Mouse (Mus musculus) neural tube, embryonic 14.5 days (tissue): ENCODE results near the gene Cdc37l1. TPM values are rescaled to one million over a fixed set of nuclear protein-coding genes. Genes with fewer than 3 reads are reported as not detected.

Experiments used
- ATAC-seq: fragments of 200-750 bp; cut with Nextera tagmentation; 2 replicates; pipeline ENCODE4 v1.8.0; 2017; ENCODE audit warnings: low read depth, mild to moderate bottlenecking, moderate TSS enrichment, moderate library complexity
- H3K27ac ChIP-seq: fragments of 300-500 bp; sonication (generic); 2 replicates; pipeline ENCODE4 v1.5.1; 2014; ENCODE audit warnings: low read depth, mild to moderate bottlenecking, control low read depth, low read length, moderate library complexity, mixed read lengths
- H3K27me3 ChIP-seq: fragments of 300-500 bp; sonication (generic); 2 replicates; pipeline ENCODE4 v1.6.1; 2014; ENCODE audit warnings: low read length; ENCODE audit not compliant: control insufficient read depth, insufficient read depth
- H3K36me3 ChIP-seq: fragments of 300-500 bp; sonication (generic); 2 replicates; pipeline ENCODE4 v1.6.1; 2014; ENCODE audit warnings: low read length, mixed read lengths; ENCODE audit not compliant: control insufficient read depth, insufficient read depth
- H3K4me1 ChIP-seq: fragments of 300-500 bp; sonication (generic); 2 replicates; pipeline ENCODE4 v1.6.1; 2014; ENCODE audit warnings: low read length; ENCODE audit not compliant: control insufficient read depth, insufficient read depth
- H3K4me2 ChIP-seq: fragments of 300-500 bp; sonication (generic); 2 replicates; pipeline ENCODE4 v1.6.1; 2014; ENCODE audit warnings: mild to moderate bottlenecking, low read depth, low read length, control low read depth
- H3K4me3 ChIP-seq: fragments of 300-500 bp; sonication (generic); 2 replicates; pipeline ENCODE4 v1.5.1; 2014; ENCODE audit warnings: low read depth, low read length, control low read depth, mixed read lengths
- H3K9ac ChIP-seq: fragments of 300-500 bp; sonication (generic); replicated peaks from 2 replicates; pipeline ENCODE4 v1.6.1; 2014; ENCODE audit warnings: low read depth, mild to moderate bottlenecking, control low read depth, low read length, mixed read lengths
- H3K9me3 ChIP-seq: fragments of 300-500 bp; sonication (generic); 2 replicates; pipeline ENCODE4 v1.6.1; 2016; ENCODE audit warnings: low read length; ENCODE audit not compliant: control insufficient read depth
- WGBS: fragments of 180-500 bp; shearing (Covaris S2); extraction: QIAGEN DNeasy Blood & Tissue Kit; methylation state at CpG from one replicate; pipeline ENCODE4 v1.1.7; 2014; 5-methylcytosine and 5-hydroxymethylcytosine counted together
- polyA plus RNA-seq: library from polyadenylated mRNA; unstranded; fragments of >200 nt; fragmentation: Nextera tagmentation; extraction: Ambion mirVana; gene quantifications from 2 replicates; pipeline ENCODE4 v1.2.1, GENCODE M21; 2014

Cdc37l1 gene
- polyA plus RNA-seq, 1 experiment from 2014 or later = 59.9 TPM

GRCm38 (mm10) chr19:29047334-29048170 lies 57.4 kb downstream of the Cdc37l1 start, which contains the start of gene Ak3:
Gene Ak3, minus strand, starts transcription at chr19:29047961.
- WGBS = under 1% methylated on average over 67 of the region's 68 CpGs
- Histone ChIP-seq H3K4me2 (peak within 1 kb of the TSS; percentile 55), H3K9ac (peak within 1 kb of the TSS; percentile 87), H3K27ac (peak within 1 kb of the TSS; percentile 72), H3K4me3 (peak within 1 kb of the TSS; percentile 84), H3K4me1 (peaks cover 13% of the 10 kb centered on the region), H3K9me3 (no peaks in the 10 kb centered on the region), H3K36me3 (no peaks in the 10 kb centered on the region), H3K27me3 (no peaks in the 10 kb centered on the region)
- ATAC-seq = peak; percentile 91

- no peak overlapping the region for H3K4me3 ChIP-seq
- WGBS = 83% methylated on average over 12 of the region's 12 CpGs
- no peaks in the 10 kb centered on the region for H3K27me3 ChIP-seq
- no peak for ATAC-seq
- H3K4me1 ChIP-seq = peaks cover 13% of the 10 kb centered on the region
- no peak overlapping the region for H3K4me2 ChIP-seq
- H3K27ac ChIP-seq = no peak overlapping the region
- no peaks in the 10 kb centered on the region for H3K9me3 ChIP-seq
- no peaks in the 10 kb centered on the region for H3K36me3 ChIP-seq
- H3K9ac ChIP-seq = no peak overlapping the region
Observed at GRCm38 (mm10) chr19:29049401-29050075, 59.4 kb downstream of the Cdc37l1 start.

DNA sequence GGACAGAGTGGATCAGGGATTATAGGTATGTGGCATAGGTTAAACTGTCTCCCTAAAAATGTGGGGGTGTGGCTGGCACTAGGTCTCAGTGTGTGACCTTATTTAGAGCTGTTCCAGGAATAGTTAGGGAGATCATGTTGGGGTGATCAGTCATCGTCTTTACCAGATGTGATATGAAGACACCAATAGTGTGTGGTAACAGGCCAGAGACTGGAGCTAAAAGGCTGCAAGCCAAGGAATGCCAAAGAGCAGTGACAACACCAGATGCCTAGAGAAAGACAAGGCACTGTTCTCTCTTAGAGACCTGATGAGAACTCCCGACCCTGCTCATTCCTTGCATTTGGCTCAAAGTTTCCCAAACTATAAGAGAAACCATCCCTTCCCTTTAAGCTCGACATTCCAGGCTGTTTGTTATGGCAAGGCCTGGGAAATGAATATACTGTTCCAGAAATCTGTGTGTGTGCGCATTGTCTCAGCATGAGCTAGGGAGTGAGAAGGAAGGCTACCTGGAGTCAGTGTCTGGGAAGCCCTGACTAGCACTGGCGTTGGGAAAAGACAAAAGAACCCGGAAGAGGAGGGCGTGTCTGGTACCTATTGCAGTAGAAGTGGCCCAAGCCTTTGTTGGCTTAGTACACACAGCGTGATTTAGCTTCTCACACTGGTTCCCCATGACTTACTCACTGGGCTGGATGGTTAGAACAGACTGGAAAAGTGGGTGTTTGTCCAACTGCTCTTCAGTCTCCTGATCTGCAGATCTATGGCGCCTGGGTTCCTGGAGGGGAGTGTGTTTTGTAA lies 60.2 kb downstream of the Cdc37l1 start:
- no peaks in the 10 kb centered on the region for H3K36me3 ChIP-seq
- H3K4me2 ChIP-seq = no peak overlapping the region
- no peaks in the 10 kb centered on the region for H3K9me3 ChIP-seq
- H3K9ac ChIP-seq = no peak overlapping the region
- H3K4me1 ChIP-seq = peaks cover 13% of the 10 kb centered on the region
- WGBS = 77% methylated on average over 9 of the region's 9 CpGs
- no peak overlapping the region for H3K27ac ChIP-seq
- no peaks in the 10 kb centered on the region for H3K27me3 ChIP-seq
- no peak for ATAC-seq
- H3K4me3 ChIP-seq = no peak overlapping the region

DNA sequence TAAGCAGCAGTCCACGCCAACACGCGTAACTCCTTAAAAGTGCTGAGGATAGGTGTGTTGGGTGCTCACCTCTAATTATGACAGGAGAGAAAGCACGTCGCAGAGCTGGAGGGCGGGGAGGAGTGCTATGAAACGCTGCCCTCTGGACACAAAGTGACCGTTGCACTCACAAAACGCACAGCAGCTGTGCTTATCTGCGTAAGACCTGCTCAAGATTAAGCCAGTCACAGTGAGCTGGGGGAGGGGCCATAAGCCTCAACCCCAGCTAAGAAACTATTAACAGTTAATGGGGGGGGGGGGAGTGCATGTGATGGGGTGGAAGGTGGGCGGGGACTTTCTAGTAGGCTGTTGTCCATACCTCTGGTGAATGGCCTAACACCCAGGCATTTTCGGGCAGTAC lies 62.6 kb downstream of the Cdc37l1 start:
- Histone ChIP-seq H3K9me3 (no peaks in the 10 kb centered on the region), H3K27me3 (no peaks in the 10 kb centered on the region), H3K4me1 (peaks cover 4% of the 10 kb centered on the region; the same call in 1 of the 2 replicates), H3K4me2 (no peak overlapping the region), H3K9ac (no peak overlapping the region), H3K36me3 (no peaks in the 10 kb centered on the region), H3K4me3 (no peak overlapping the region), H3K27ac (no peak overlapping the region)
- WGBS = 95% methylated on average over 12 of the region's 12 CpGs
- no peak for ATAC-seq

DNA sequence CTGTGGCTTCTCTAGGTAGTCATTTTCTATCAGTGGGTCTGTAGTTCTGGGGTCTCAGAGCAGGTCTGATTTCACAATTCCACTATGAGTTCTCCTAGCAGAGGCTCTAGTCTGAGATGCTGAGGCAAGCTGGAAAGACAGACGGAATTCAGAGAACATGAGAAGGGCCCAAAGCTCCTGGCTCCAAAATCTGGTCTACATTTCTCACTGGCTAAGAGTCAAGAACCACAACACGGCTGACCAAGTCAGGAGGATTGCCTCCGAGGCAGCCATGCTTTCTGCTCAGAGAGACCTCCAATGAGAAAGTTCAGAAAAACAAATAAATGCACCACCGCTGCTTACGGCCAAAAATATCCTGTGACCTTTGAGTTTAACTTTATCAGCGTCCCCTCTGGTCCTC lies 64.4 kb downstream of the Cdc37l1 start:
- Histone ChIP-seq H3K27ac (no peak overlapping the region), H3K9me3 (no peaks in the 10 kb centered on the region), H3K4me3 (no peak overlapping the region), H3K36me3 (no peaks in the 10 kb centered on the region), H3K4me1 (no peaks in the 10 kb centered on the region), H3K9ac (no peak overlapping the region), H3K27me3 (no peaks in the 10 kb centered on the region), H3K4me2 (no peak overlapping the region)
- no peak for ATAC-seq
- 85% methylated on average over 6 of the region's 6 CpGs for WGBS

DNA sequence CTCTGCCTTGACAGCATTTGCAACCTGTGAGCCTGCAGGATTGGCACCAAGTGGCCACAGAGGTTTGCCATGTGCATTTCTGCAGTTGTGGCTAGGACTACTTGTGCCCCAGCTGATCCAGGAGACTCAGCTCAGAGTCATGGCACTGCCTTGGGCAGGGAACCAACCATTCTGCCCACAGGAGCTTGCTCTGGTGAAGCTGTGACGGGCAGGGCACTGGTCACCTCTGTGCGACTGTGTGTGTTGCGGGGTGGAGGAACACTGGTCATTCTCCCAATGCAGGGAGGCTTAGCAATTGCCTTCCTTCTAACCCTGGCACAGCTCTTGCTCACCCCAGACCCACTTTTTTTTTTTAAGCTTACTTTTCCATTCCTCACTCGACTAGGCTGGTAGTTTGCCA lies 65.3 kb downstream of the Cdc37l1 start:
- no peaks in the 10 kb centered on the region for H3K9me3 ChIP-seq
- no peaks in the 10 kb centered on the region for H3K4me1 ChIP-seq
- H3K36me3 ChIP-seq = no peaks in the 10 kb centered on the region
- no peak overlapping the region for H3K27ac ChIP-seq
- 88% methylated on average over 4 of the region's 4 CpGs for WGBS
- H3K4me2 ChIP-seq = no peak overlapping the region
- no peak for ATAC-seq
- H3K9ac ChIP-seq = no peak overlapping the region
- no peak overlapping the region for H3K4me3 ChIP-seq
- no peaks in the 10 kb centered on the region for H3K27me3 ChIP-seq

GRCm38 (mm10) chr19:29058741-29059140 lies 68.6 kb downstream of the Cdc37l1 start:
- Histone ChIP-seq H3K9ac (no peak overlapping the region), H3K9me3 (no peaks in the 10 kb centered on the region), H3K36me3 (no peaks in the 10 kb centered on the region), H3K27me3 (no peaks in the 10 kb centered on the region), H3K4me2 (no peak overlapping the region), H3K27ac (no peak overlapping the region), H3K4me1 (no peaks in the 10 kb centered on the region), H3K4me3 (no peak overlapping the region)
- no peak for ATAC-seq
- WGBS = 91% methylated on average over 5 of the region's 5 CpGs

GRCm38 (mm10) chr19:29059688-29060087 lies 69.5 kb downstream of the Cdc37l1 start:
- no peak for ATAC-seq
- Histone ChIP-seq H3K4me1 (no peaks in the 10 kb centered on the region), H3K4me2 (no peak overlapping the region), H3K27me3 (no peaks in the 10 kb centered on the region), H3K4me3 (no peak overlapping the region), H3K36me3 (no peaks in the 10 kb centered on the region), H3K9me3 (no peaks in the 10 kb centered on the region), H3K27ac (no peak overlapping the region), H3K9ac (no peak overlapping the region)
- WGBS = 85% methylated on average over 2 of the region's 2 CpGs
